Mouse (Mus musculus): ENCODE measurements around the gene Dusp1. TPM values are rescaled to one million over a fixed set of nuclear protein-coding genes. Genes with fewer than 3 reads are reported as not detected.
A peak's percentile ranks its signal among the peaks of the same experiment; 100 is the strongest.

Dusp1 gene
- polyA plus RNA-seq, 1 experiment from 2014 or later: 33.4 TPM

GRCm38 (mm10) chr17:26464481-26464880 lies 97.4 kb downstream of the Dusp1 start:
- Histone ChIP-seq H3K4me2 (ENCODE audit: low read length) (no peak overlapping the region), H3K27ac (ENCODE audit: low read length) (no peak overlapping the region), H3K27me3 (ENCODE audit: control insufficient read depth, insufficient read depth, low read depth, low read length) (peaks cover 7% of the 10 kb centered on the region; the same call in 1 of the 2 replicates), H3K36me3 (ENCODE audit: control insufficient read depth, insufficient read depth, low read length) (no peaks in the 10 kb centered on the region), H3K9me3 (replicated peaks; ENCODE audit: control insufficient read depth, low read length, poor library complexity, severe bottlenecking) (no peaks in the 10 kb centered on the region), H3K9ac (ENCODE audit: low read depth, low read length) (no peak overlapping the region), H3K4me3 (ENCODE audit: low read depth, low read length) (no peak overlapping the region), H3K4me1 (ENCODE audit: control insufficient read depth, insufficient read depth, low read length) (peaks cover 6% of the 10 kb centered on the region)
- no peak for ATAC-seq
- 85% methylated on average over 9 of the region's 9 CpGs for WGBS

GRCm38 (mm10) chr17:26463984-26464383 lies 97.9 kb downstream of the Dusp1 start:
- no peak overlapping the region; the same call in 1 of the 2 replicates for H3K9ac ChIP-seq (ENCODE audit: low read depth, low read length)
- H3K27ac ChIP-seq (ENCODE audit: low read length): no peak overlapping the region
- H3K4me2 ChIP-seq (ENCODE audit: low read length): no peak overlapping the region
- H3K9me3 ChIP-seq (replicated peaks; ENCODE audit: control insufficient read depth, low read length, poor library complexity, severe bottlenecking): no peaks in the 10 kb centered on the region
- peaks cover 6% of the 10 kb centered on the region for H3K4me1 ChIP-seq (ENCODE audit: control insufficient read depth, insufficient read depth, low read length)
- 45% methylated on average over 4 of the region's 4 CpGs for WGBS
- H3K4me3 ChIP-seq (ENCODE audit: low read depth, low read length): no peak overlapping the region
- no peaks in the 10 kb centered on the region for H3K36me3 ChIP-seq (ENCODE audit: control insufficient read depth, insufficient read depth, low read length)
- H3K27me3 ChIP-seq (ENCODE audit: control insufficient read depth, insufficient read depth, low read depth, low read length): peaks cover 7% of the 10 kb centered on the region; the same call in 1 of the 2 replicates
- no peak for ATAC-seq

GRCm38 (mm10) chr17:26463432-26463831 lies 98.5 kb downstream of the Dusp1 start:
- Histone ChIP-seq H3K9ac (ENCODE audit: low read depth, low read length) (no peak overlapping the region), H3K27ac (ENCODE audit: low read length) (no peak overlapping the region), H3K4me3 (ENCODE audit: low read depth, low read length) (no peak overlapping the region), H3K27me3 (ENCODE audit: control insufficient read depth, insufficient read depth, low read depth, low read length) (peaks cover 7% of the 10 kb centered on the region; the same call in 1 of the 2 replicates), H3K9me3 (replicated peaks; ENCODE audit: control insufficient read depth, low read length, poor library complexity, severe bottlenecking) (no peaks in the 10 kb centered on the region), H3K36me3 (ENCODE audit: control insufficient read depth, insufficient read depth, low read length) (no peaks in the 10 kb centered on the region), H3K4me1 (ENCODE audit: control insufficient read depth, insufficient read depth, low read length) (peaks cover 6% of the 10 kb centered on the region), H3K4me2 (ENCODE audit: low read length) (no peak overlapping the region)
- no peak for ATAC-seq
- WGBS: 87% methylated on average over 5 of the region's 5 CpGs

GRCm38 (mm10) chr17:26462634-26463170 lies 99.2 kb downstream of the Dusp1 start:
- H3K36me3 ChIP-seq (ENCODE audit: control insufficient read depth, insufficient read depth, low read length): no peaks in the 10 kb centered on the region
- H3K27me3 ChIP-seq (ENCODE audit: control insufficient read depth, insufficient read depth, low read depth, low read length): peaks cover 7% of the 10 kb centered on the region; the same call in 1 of the 2 replicates
- H3K4me3 ChIP-seq (ENCODE audit: low read depth, low read length): no peak overlapping the region
- 27% methylated on average over 12 of the region's 12 CpGs for WGBS
- peak overlapping the region; percentile 36 for H3K4me2 ChIP-seq (ENCODE audit: low read length)
- no peak overlapping the region for H3K27ac ChIP-seq (ENCODE audit: low read length)
- H3K9me3 ChIP-seq (replicated peaks; ENCODE audit: control insufficient read depth, low read length, poor library complexity, severe bottlenecking): no peaks in the 10 kb centered on the region
- no peak overlapping the region; the same call in 1 of the 2 replicates for H3K9ac ChIP-seq (ENCODE audit: low read depth, low read length)
- no peak; the same call in 1 of the 2 replicates for ATAC-seq
- H3K4me1 ChIP-seq (ENCODE audit: control insufficient read depth, insufficient read depth, low read length): peaks cover 6% of the 10 kb centered on the region

GRCm38 (mm10) chr17:26458049-26458448 lies 103.9 kb downstream of the Dusp1 start:
- Histone ChIP-seq H3K27me3 (ENCODE audit: control insufficient read depth, insufficient read depth, low read depth, low read length) (peaks cover under 1% of the 10 kb centered on the region; the same call in 1 of the 2 replicates), H3K4me1 (ENCODE audit: control insufficient read depth, insufficient read depth, low read length) (peaks cover 2% of the 10 kb centered on the region; the same call in 1 of the 2 replicates), H3K4me2 (ENCODE audit: low read length) (no peak overlapping the region), H3K27ac (ENCODE audit: low read length) (no peak overlapping the region), H3K9me3 (replicated peaks; ENCODE audit: control insufficient read depth, low read length, poor library complexity, severe bottlenecking) (no peaks in the 10 kb centered on the region), H3K4me3 (ENCODE audit: low read depth, low read length) (no peak overlapping the region), H3K9ac (ENCODE audit: low read depth, low read length) (no peak overlapping the region), H3K36me3 (ENCODE audit: control insufficient read depth, insufficient read depth, low read length) (no peaks in the 10 kb centered on the region)
- no peak for ATAC-seq
- 68% methylated on average over 7 of the region's 7 CpGs for WGBS

GRCm38 (mm10) chr17:26457506-26457905 lies 104.4 kb downstream of the Dusp1 start:
- Histone ChIP-seq H3K4me1 (ENCODE audit: control insufficient read depth, insufficient read depth, low read length) (no peaks in the 10 kb centered on the region; the same call in 1 of the 2 replicates), H3K9ac (ENCODE audit: low read depth, low read length) (no peak overlapping the region), H3K36me3 (ENCODE audit: control insufficient read depth, insufficient read depth, low read length) (no peaks in the 10 kb centered on the region), H3K27ac (ENCODE audit: low read length) (no peak overlapping the region), H3K4me2 (ENCODE audit: low read length) (no peak overlapping the region), H3K9me3 (replicated peaks; ENCODE audit: control insufficient read depth, low read length, poor library complexity, severe bottlenecking) (no peaks in the 10 kb centered on the region), H3K27me3 (ENCODE audit: control insufficient read depth, insufficient read depth, low read depth, low read length) (no peaks in the 10 kb centered on the region), H3K4me3 (ENCODE audit: low read depth, low read length) (no peak overlapping the region)
- no peak for ATAC-seq

Small RNA genes lying within 50 kb of the gene (microRNA-seq; reads per million reads assigned to microRNA genes)
- not detected for gene Gm22420

Other genes with a start within 250 kb of the Dusp1 start
- 2.0 and 2.3 TPM in 2 replicates for gene Neurl1b, start 147.3 kb downstream of the Dusp1 start, polyA plus RNA-seq (2015; fragmentation: Nextera tagmentation; extraction: Ambion mirVana)
- gene Ergic1, start 639 bp downstream of the Dusp1 start, polyA plus RNA-seq (2015; fragmentation: Nextera tagmentation; extraction: Ambion mirVana): 102 and 103 TPM in 2 replicates
- 77.2 and 83.0 TPM in 2 replicates for gene Atp6v0e, start 101.1 kb upstream of the Dusp1 start, polyA plus RNA-seq (2015; fragmentation: Nextera tagmentation; extraction: Ambion mirVana)
- 9.7 and 11.0 TPM in 2 replicates for gene Crebrf, start 153.5 kb upstream of the Dusp1 start, polyA plus RNA-seq (2015; fragmentation: Nextera tagmentation; extraction: Ambion mirVana)
- gene Bnip1, start 218.9 kb upstream of the Dusp1 start, polyA plus RNA-seq (2015; fragmentation: Nextera tagmentation; extraction: Ambion mirVana): 62.3 and 64.2 TPM in 2 replicates

All from midbrain, embryonic 16.5 days (tissue).